Comparison of ENCODE assay signal across 8 mouse cellular contexts in the genomic region with DNA sequence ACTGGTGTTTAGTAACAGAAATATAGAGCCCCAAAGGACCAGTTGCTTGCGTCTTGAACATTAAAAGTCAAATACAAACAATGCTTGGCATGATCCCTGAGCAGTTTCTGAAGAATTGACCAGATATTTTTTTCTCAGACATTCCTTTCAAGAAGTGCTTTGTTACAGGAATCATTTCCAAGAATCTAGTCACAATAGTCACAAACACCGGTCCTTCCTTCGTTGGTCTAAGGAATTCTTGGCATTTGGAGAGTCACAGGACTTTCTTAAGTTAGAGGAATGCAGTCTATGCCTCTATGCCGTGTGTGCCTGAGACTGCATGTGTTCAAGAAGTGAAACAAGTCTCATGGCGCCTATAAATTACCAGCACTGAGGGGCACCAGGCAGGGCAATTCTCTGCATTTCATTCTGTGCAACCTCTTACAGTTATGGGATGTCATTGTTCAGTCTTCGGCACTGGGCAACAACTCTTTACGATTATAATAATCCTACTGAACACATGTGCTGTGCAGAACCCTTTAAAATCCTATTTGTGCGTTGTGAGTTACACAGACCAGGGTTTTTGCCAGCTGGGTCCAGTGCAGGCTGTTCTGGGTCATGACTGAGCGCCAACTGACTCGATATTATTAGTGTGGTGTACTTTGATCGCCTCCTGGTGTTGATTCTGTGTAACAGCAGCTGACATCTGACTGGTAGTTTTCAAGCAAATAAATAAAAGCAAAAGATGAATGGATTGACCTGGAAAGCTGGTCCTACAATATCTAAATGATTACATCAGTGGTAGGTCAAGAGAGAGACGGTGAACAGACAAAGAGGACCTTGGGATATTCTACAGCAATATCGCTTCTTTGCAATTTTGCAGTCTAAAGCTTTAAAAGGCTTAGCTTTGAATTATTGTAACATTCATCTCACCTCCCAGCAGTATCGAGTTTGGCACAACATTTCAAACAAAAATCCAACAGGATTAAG.
DNase-seq lines count a peak whose midpoint lies in the region; ATAC-seq and TF ChIP-seq lines count a peak whose summit lies in the region.

No protein-coding gene starts in this region.

- H3K4me3 ChIP-seq in embryonic fibroblast, embryonic 13.5 days (ENCODE audit: insufficient read depth, low read length): no peak overlapping the region
- H3K4me3 ChIP-seq in heart, embryonic 12.5 days: 0 out of 2 replicates have a peak overlapping the region, but pooled peaks have one; percentile 13
- no peak overlapping the region for H3K4me3 ChIP-seq in kidney, embryonic 14.5 days (ENCODE audit: low read length)
- H3K4me3 ChIP-seq in limb, embryonic 12.5 days (replicated peaks): no peak overlapping the region
- H3K4me3 ChIP-seq in neural tube, embryonic 11.5 days (ENCODE audit: low read depth, low read length): no peak overlapping the region

- no peak for TF ChIP-seq POLR2A in brain, embryonic 14.5 days (IDR thresholded peaks at IDR 0.05; ENCODE audit: borderline replicate concordance, extremely low read depth, insufficient read depth, insufficient read length, poor library complexity, severe bottlenecking)
- no peak for TF ChIP-seq POLR2A in embryonic fibroblast, embryonic 13.5 days (IDR thresholded peaks at IDR 0.05; ENCODE audit: low read depth, low read length)

- 0 out of 2 replicates have a peak overlapping the region, but pooled peaks have one; percentile 12 for H3K9ac ChIP-seq in heart, embryonic 12.5 days
- H3K9ac ChIP-seq in kidney, embryonic 14.5 days (ENCODE audit: low read depth, low read length): no peak overlapping the region
- H3K9ac ChIP-seq in limb, embryonic 12.5 days (replicated peaks): no peak overlapping the region
- no peak overlapping the region for H3K9ac ChIP-seq in neural tube, embryonic 11.5 days (ENCODE audit: low read length)

- 35% methylated on average over 14 of the region's 14 CpGs for WGBS in heart, embryonic 12.5 days
- WGBS in kidney, embryonic 14.5 days: 40% methylated on average over 14 of the region's 14 CpGs
- 31% methylated on average over 14 of the region's 14 CpGs for WGBS in limb, embryonic 12.5 days
- WGBS in neural tube, embryonic 11.5 days: 47% methylated on average over 14 of the region's 14 CpGs

- H3K27me3 ChIP-seq in heart, embryonic 12.5 days (replicated peaks): no peaks in the 10 kb centered on the region
- no peaks in the 10 kb centered on the region for H3K27me3 ChIP-seq in kidney, embryonic 14.5 days (ENCODE audit: control insufficient read depth, insufficient read depth, low read length)
- no peaks in the 10 kb centered on the region for H3K27me3 ChIP-seq in limb, embryonic 12.5 days
- no peaks in the 10 kb centered on the region for H3K27me3 ChIP-seq in neural tube, embryonic 11.5 days (ENCODE audit: control insufficient read depth, insufficient read depth, low read length)

- H3K9me3 ChIP-seq in heart, embryonic 12.5 days (replicated peaks): no peaks in the 10 kb centered on the region; the same call in 1 of the 2 replicates
- no peaks in the 10 kb centered on the region for H3K9me3 ChIP-seq in kidney, embryonic 14.5 days (ENCODE audit: control insufficient read depth, low read length)
- H3K9me3 ChIP-seq in limb, embryonic 12.5 days: no peaks in the 10 kb centered on the region
- H3K9me3 ChIP-seq in neural tube, embryonic 11.5 days (ENCODE audit: control insufficient read depth, low read length): no peaks in the 10 kb centered on the region

- no peaks in the 10 kb centered on the region for H3K4me1 ChIP-seq in embryonic fibroblast, embryonic 13.5 days (ENCODE audit: control insufficient read depth, insufficient read depth, low read length)
- 0 out of 2 replicates have a peak, but pooled peaks cover 4% of the 10 kb centered on the region for H3K4me1 ChIP-seq in heart, embryonic 12.5 days (replicated peaks)
- no peaks in the 10 kb centered on the region for H3K4me1 ChIP-seq in kidney, embryonic 14.5 days (ENCODE audit: control insufficient read depth, insufficient read depth, low read length)
- 0 out of 2 replicates have a peak, but pooled peaks cover 8% of the 10 kb centered on the region for H3K4me1 ChIP-seq in limb, embryonic 12.5 days (replicated peaks)
- H3K4me1 ChIP-seq in neural tube, embryonic 11.5 days (ENCODE audit: control insufficient read depth, insufficient read depth, low read length): no peaks in the 10 kb centered on the region

- ATAC-seq in heart, embryonic 12.5 days (ENCODE audit: insufficient number of reproducible peaks, low FRiP score): no peak; the same call in 1 of the 2 replicates
- ATAC-seq in kidney, embryonic 14.5 days (ENCODE audit: low FRiP score, low TSS enrichment): peak; percentile 87; the same call in 1 of the 2 replicates
- ATAC-seq in limb, embryonic 12.5 days (ENCODE audit: insufficient number of reproducible peaks, insufficient read depth, low FRiP score, low TSS enrichment, low read depth): peak; percentile 99
- peak; percentile 93 for ATAC-seq in neural tube, embryonic 11.5 days (ENCODE audit: insufficient read depth, low FRiP score, low TSS enrichment)

- peak overlapping the region; percentile 47 for H3K4me2 ChIP-seq in heart, embryonic 12.5 days
- H3K4me2 ChIP-seq in kidney, embryonic 14.5 days (replicated peaks; ENCODE audit: low read depth, low read length): no peak overlapping the region
- peak overlapping the region; percentile 41 for H3K4me2 ChIP-seq in limb, embryonic 12.5 days
- H3K4me2 ChIP-seq in neural tube, embryonic 11.5 days (ENCODE audit: low read depth): no peak overlapping the region

- no peaks in the 10 kb centered on the region for H3K36me3 ChIP-seq in heart, embryonic 12.5 days
- no peaks in the 10 kb centered on the region for H3K36me3 ChIP-seq in kidney, embryonic 14.5 days (ENCODE audit: control insufficient read depth, insufficient read depth, low read length)
- no peaks in the 10 kb centered on the region for H3K36me3 ChIP-seq in limb, embryonic 12.5 days
- no peaks in the 10 kb centered on the region for H3K36me3 ChIP-seq in neural tube, embryonic 11.5 days (ENCODE audit: control insufficient read depth, insufficient read depth, low read length)

- peak; percentile 74; the same call in 1 of the 2 replicates for TF ChIP-seq CTCF in brain, embryonic 14.5 days (IDR thresholded peaks at IDR 0.05; ENCODE audit: borderline replicate concordance, extremely low read depth, insufficient read depth, insufficient read length)
- no peak for TF ChIP-seq CTCF in embryonic fibroblast, embryonic 13.5 days (IDR thresholded peaks at IDR 0.05; ENCODE audit: borderline replicate concordance, insufficient read depth, low read length)

- peak overlapping the region; percentile 74 for H3K27ac ChIP-seq in embryonic fibroblast, embryonic 13.5 days (ENCODE audit: insufficient read depth, low read length)
- no peak overlapping the region for H3K27ac ChIP-seq in heart, embryonic 12.5 days (ENCODE audit: poor library complexity, severe bottlenecking)
- H3K27ac ChIP-seq in kidney, embryonic 14.5 days (ENCODE audit: low read depth, low read length): no peak overlapping the region
- peak overlapping the region; percentile 46 for H3K27ac ChIP-seq in limb, embryonic 12.5 days
- H3K27ac ChIP-seq in neural tube, embryonic 11.5 days (ENCODE audit: low read depth, low read length): no peak overlapping the region

- peak; percentile 87 for DNase-seq in 3T3-L1 (ENCODE audit: low read depth, low spot score)
- peak; percentile 79 for DNase-seq in brain, embryonic 14.5 days (ENCODE audit: low read depth)
- DNase-seq in neural tube, embryonic 11.5 days (ENCODE audit: low spot score): peak; percentile 62
- peak; percentile 44 for DNase-seq in urinary bladder, adult 2 months (ENCODE audit: low spot score)

Comparison
In these comparisons a context has a peak if more than half of its experiments do, and no peak if none do; other contexts are left out.
1. H3K27ac ChIP-seq: peak in embryonic fibroblast, embryonic 13.5 days (single experiment) and limb, embryonic 12.5 days (single experiment); none in heart, embryonic 12.5 days (single experiment), kidney, embryonic 14.5 days (single experiment) and neural tube, embryonic 11.5 days (single experiment).
2. H3K4me2 ChIP-seq: peak in heart, embryonic 12.5 days (single experiment) and limb, embryonic 12.5 days (single experiment); none in kidney, embryonic 14.5 days (single experiment) and neural tube, embryonic 11.5 days (single experiment).
3. Peak in every context shown above with its lines, with median percentiles within 50 percentile points of each other: DNase-seq.